Mouse (Mus musculus): ENCODE results near the gene Ero1l. TPM values are rescaled to one million over a fixed set of nuclear protein-coding genes. Genes with fewer than 3 reads are reported as not detected.

Ero1l gene
- 3.1 and 3.5 TPM in 2 replicates for polyA plus RNA-seq (2012; rRNA removed)

DNA sequence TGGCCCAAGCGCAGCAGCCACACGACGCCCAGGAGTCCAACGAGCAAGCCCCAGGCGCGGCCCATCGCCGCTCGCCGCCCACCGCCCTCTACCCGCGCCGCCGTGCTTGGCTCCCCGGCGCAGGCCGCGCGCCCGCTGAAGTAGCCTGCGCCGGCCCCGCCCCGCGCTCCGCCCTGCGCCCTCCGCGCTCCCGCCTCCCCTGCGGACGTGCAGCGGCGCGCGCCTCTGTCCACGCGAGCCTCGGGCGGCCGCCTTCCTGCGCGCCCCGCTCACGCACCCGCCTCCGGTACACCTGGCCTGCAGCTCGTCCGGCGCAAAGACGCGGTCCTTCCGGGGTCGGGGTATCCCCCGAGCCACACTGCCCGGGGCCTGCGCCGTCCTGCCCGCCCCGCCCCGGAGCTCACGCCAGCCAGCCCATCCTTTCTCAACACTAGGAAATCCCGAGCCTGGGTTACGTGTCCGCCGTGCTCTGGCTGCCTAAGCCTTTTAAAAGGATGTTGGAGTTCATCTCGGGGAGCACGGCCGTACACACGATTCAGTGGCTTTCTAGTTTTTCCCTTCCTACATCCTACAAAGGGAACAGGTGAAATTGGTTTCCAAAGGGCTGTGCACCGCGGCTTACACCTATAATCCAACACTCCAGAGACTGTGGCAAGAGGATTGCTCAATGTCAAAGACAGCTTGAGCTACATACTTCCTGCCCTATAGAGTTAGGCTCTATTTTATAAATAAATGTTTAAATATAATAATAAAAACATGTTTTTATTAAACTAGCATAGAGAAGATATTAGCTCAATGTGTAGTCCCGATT, at the start of gene Ero1l:
TSS of gene Ero1l (minus strand) at position 346 of the 811 bp plus-strand sequence.
- DNase-seq (ENCODE audit: low read depth in 1 of 2, low spot score in 2 of 2): peak; percentile 25 to 76
- H3K4me1 ChIP-seq (ENCODE audit: control insufficient read depth, insufficient read depth, insufficient read length): no peaks in the 10 kb centered on the region; the same call in 1 of the 2 replicates
- WGBS: 1% methylated on average over 61 of the region's 74 CpGs

DNA sequence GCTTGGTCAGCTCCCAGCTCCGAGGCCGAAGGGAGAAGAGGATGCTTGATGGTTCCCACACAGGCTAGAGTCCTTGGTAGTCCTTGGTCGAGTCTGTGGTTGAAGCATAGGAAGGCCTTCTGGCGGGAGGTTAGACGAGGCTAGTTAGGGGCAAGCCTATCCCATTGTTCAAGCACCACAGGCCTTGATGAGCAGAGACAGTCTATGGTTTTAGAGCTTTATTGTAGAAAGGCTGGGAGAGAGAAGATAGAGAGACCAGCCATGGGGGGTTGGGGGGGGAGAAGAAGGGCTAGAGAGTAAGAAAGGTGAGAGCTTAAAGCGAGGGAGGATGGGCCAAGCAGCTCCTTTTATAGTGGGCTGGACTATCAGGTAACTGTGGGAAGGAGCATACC, 46.6 kb upstream of the Ero1l start:
- TF ChIP-seq CTCF (IDR thresholded peaks at IDR 0.05; ENCODE audit: extremely low read depth, insufficient read depth, insufficient read length, insufficient replicate concordance) (no peak), POLR2A (IDR thresholded peaks at IDR 0.05; ENCODE audit: low read depth, low read length) (no peak)
- Histone ChIP-seq H3K4me3 (ENCODE audit: extremely low read depth, insufficient read depth, insufficient read length) (no peak overlapping the region), H3K27me3 (ENCODE audit: control insufficient read depth, insufficient read depth, low read length) (no peaks in the 10 kb centered on the region), H3K27ac (ENCODE audit: insufficient read depth, low read length) (no peak overlapping the region), H3K4me1 (ENCODE audit: control insufficient read depth, insufficient read depth, insufficient read length) (no peaks in the 10 kb centered on the region), H3K36me3 (ENCODE audit: control insufficient read depth, insufficient read depth, low read length) (peaks cover 11% of the 10 kb centered on the region)
- DNase-seq (ENCODE audit: low read depth in 1 of 2, low spot score in 2 of 2): no peak
- 95% methylated on average over 6 of the region's 6 CpGs for WGBS

More for the DNA sequence above, at the start of gene Ero1l:
- Histone ChIP-seq H3K27ac (ENCODE audit: insufficient read depth, low read length) (peak within 1 kb of the TSS; percentile 72), H3K36me3 (ENCODE audit: control insufficient read depth, insufficient read depth, low read length) (no peaks in the 10 kb centered on the region), H3K4me3 (ENCODE audit: extremely low read depth, insufficient read depth, insufficient read length) (peak within 1 kb of the TSS; percentile 86), H3K27me3 (ENCODE audit: control insufficient read depth, insufficient read depth, low read length) (no peaks in the 10 kb centered on the region)
- TF ChIP-seq CTCF (IDR thresholded peaks at IDR 0.05; ENCODE audit: extremely low read depth, insufficient read depth, insufficient read length, insufficient replicate concordance) (no peak), POLR2A (IDR thresholded peaks at IDR 0.05; ENCODE audit: low read depth, low read length) (peak; percentile 31)

DNA sequence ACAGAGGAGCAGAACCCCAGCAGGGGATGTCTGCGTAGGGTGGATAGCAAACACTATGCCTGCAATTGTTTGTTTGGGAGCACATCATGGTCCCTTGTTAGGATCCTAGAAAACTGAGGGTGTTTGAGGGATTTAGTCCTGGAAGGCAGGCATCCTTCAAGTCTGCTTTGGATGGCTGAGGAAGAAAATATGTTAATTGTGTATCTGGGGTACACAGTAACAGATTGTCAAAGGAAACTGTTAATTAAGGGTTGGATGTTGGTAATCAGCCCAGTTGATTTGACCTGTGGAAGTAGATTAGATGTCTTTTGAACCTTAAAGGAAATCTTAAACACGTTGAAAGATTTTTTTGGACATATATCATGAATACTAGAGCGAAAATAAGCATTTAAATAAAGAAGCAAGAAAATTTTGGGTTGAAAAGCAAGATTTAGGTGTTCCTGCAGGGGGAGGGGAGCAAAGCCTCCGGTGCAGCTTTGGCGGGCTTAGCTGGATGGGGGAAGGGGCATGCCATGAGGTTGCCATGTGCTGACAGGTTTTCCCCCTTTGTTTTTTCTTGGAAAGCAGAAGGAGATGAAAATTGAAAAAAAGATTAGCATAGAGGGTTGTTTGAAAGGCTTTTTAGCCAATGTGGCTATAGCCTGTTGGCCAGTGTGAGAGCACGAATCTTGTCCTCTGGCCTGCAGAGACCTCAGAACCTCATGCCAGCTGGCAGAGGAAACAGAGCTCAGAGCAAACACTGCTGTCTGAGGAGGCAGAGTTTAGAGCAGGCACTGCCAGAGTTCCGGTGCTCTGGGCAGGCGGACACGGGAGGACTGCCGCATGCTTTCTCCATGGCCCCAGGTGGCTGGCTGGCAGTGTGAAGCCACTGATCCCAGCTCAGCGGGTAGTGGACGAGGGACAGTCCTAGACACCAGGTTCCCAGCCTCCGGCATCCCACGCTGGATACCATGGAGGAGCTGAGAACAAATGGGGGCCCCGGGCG, 45.9 kb upstream of the Ero1l start:
- TF ChIP-seq POLR2A (IDR thresholded peaks at IDR 0.05; ENCODE audit: low read depth, low read length): no peak
- no peak for TF ChIP-seq CTCF (IDR thresholded peaks at IDR 0.05; ENCODE audit: extremely low read depth, insufficient read depth, insufficient read length, insufficient replicate concordance)
- H3K27me3 ChIP-seq (ENCODE audit: control insufficient read depth, insufficient read depth, low read length): no peaks in the 10 kb centered on the region
- no peak for DNase-seq (ENCODE audit: low read depth in 1 of 2, low spot score in 2 of 2)
- H3K27ac ChIP-seq (ENCODE audit: insufficient read depth, low read length): no peak overlapping the region
- 92% methylated on average over 16 of the region's 16 CpGs for WGBS
- H3K36me3 ChIP-seq (ENCODE audit: control insufficient read depth, insufficient read depth, low read length): peaks cover 6% of the 10 kb centered on the region
- H3K4me1 ChIP-seq (ENCODE audit: control insufficient read depth, insufficient read depth, insufficient read length): no peaks in the 10 kb centered on the region
- no peak overlapping the region for H3K4me3 ChIP-seq (ENCODE audit: extremely low read depth, insufficient read depth, insufficient read length)

DNA sequence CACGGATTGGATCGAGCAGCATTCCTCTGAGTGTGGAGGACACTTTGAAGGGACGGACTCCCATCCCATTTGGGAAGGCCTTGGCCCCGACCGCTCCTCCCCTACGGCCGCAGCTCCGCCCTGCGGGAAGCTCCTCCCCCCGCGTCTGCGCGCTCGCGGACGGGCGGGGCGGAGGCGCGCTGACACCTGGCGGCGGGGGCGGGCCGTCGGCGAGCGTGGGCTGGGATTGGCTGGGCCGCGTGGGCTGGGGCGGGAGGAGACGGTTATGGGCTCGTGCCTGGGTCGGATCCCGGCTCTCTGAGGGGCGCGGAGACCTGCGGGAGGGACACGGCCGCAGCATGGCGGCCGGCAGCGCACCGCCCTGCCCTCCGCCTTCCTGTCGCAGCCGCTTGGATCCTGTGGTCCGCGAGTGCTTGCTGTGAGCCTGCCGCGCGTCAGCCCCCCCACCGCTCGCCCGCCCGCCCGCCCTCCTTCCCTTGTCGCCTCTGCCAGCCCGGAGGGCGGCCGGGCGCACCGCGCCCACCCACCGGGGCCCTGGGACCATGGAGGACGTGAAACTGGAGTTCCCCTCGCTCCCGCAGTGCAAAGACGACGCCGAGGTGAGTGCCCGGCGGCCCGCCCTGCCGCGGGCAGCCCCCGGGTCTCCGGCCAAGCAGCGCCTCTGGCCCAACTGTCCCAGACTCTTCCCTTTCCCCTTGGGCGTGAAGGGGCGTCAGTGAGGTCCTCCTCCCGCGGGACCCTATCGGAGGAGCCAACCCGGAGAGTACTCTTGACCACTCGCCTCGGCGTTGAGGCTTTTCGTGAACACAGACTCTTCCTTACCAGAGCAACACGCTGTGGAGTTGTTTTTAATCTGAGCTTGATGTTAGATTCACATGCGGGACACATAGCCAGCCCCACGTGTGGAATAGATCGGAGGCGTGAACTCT, 32.6 kb upstream of the Ero1l start, which contains the start of gene Styx:
TSS of gene Styx (plus strand) at position 163 of the 929 bp plus-strand sequence.
- Histone ChIP-seq H3K27ac (ENCODE audit: insufficient read depth, low read length) (peak within 1 kb of the TSS; percentile 32; the same call in 1 of the 2 replicates), H3K27me3 (ENCODE audit: control insufficient read depth, insufficient read depth, low read length) (no peaks in the 10 kb centered on the region), H3K36me3 (ENCODE audit: control insufficient read depth, insufficient read depth, low read length) (peaks cover 7% of the 10 kb centered on the region), H3K4me3 (ENCODE audit: extremely low read depth, insufficient read depth, insufficient read length) (peak within 1 kb of the TSS; percentile 97), H3K4me1 (ENCODE audit: control insufficient read depth, insufficient read depth, insufficient read length) (no peaks in the 10 kb centered on the region)
- peak; percentile 75 to 94 for DNase-seq (ENCODE audit: low read depth in 1 of 2, low spot score in 2 of 2)
- under 1% methylated on average over 75 of the region's 93 CpGs for WGBS
- TF ChIP-seq CTCF (IDR thresholded peaks at IDR 0.05; ENCODE audit: extremely low read depth, insufficient read depth, insufficient read length, insufficient replicate concordance): no peak
- TF ChIP-seq POLR2A (IDR thresholded peaks at IDR 0.05; ENCODE audit: low read depth, low read length): peak; percentile 27

DNA sequence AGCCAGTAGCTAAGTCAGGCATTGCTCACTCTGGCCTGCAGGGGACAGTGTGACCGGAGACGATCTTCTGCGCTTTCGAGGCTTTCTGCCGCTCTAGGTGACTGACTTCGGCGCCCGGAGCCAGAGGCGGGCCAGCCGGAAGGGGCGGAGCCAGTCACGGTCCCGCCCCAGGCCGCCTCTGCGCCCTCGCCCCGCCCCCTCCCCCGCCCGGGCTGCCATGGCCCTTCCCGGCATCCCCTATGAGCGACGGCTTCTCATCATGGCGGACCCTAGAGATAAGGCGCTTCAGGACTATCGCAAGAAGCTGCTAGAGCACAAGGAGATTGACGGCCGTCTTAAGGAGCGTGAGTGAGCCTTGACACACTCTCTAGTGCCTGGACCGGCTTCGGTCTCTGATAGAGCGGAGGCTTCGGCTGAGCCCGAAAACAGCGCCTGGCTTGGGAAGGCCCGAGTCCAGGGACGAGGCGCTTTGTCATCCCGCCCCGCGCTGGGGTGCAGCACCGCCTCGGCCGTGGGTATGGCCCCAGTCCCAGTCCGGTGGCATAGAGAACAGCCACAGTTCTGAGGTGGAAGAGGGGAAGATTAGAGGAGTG, 11.1 kb upstream of the Ero1l start, which contains the start of gene Psmc6:
TSS of gene Psmc6 (plus strand) at position 200 of the 593 bp plus-strand sequence.
- peak; percentile 89 to 92 for DNase-seq (ENCODE audit: low read depth in 1 of 2, low spot score in 2 of 2)
- H3K4me1 ChIP-seq (ENCODE audit: control insufficient read depth, insufficient read depth, insufficient read length): no peaks in the 10 kb centered on the region
- peak within 1 kb of the TSS; percentile 90 for H3K27ac ChIP-seq (ENCODE audit: insufficient read depth, low read length)
- under 1% methylated on average over 42 of the region's 44 CpGs for WGBS
- peak within 1 kb of the TSS; percentile 99 for H3K4me3 ChIP-seq (ENCODE audit: extremely low read depth, insufficient read depth, insufficient read length)
- TF ChIP-seq CTCF (IDR thresholded peaks at IDR 0.05; ENCODE audit: extremely low read depth, insufficient read depth, insufficient read length, insufficient replicate concordance) (peak; percentile 86), POLR2A (IDR thresholded peaks at IDR 0.05; ENCODE audit: low read depth, low read length) (peak; percentile 81)
- H3K27me3 ChIP-seq (ENCODE audit: control insufficient read depth, insufficient read depth, low read length): no peaks in the 10 kb centered on the region
- peaks cover 3% of the 10 kb centered on the region for H3K36me3 ChIP-seq (ENCODE audit: control insufficient read depth, insufficient read depth, low read length)
